Mouse (Mus musculus) neural tube, embryonic 13.5 days (tissue): ENCODE results near the gene Rapgef3. TPM values are rescaled to one million over a fixed set of nuclear protein-coding genes. Genes with fewer than 3 reads are reported as not detected.

Experiments
- ATAC-seq: fragments of 200-750 bp; cut with Nextera tagmentation; 2 replicates; pipeline ENCODE4 v1.8.0; 2017; ENCODE audit warnings: low read depth, mild to moderate bottlenecking, moderate TSS enrichment, moderate library complexity
- H3K27ac ChIP-seq: fragments of 300-500 bp; sonication (generic); replicated peaks from 2 replicates; pipeline ENCODE4 v1.5.1; 2015; ENCODE audit warnings: moderate library complexity, mild to moderate bottlenecking, inconsistent platforms
- H3K27me3 ChIP-seq: fragments of 300-500 bp; sonication (generic); 2 replicates; pipeline ENCODE4 v1.6.1; 2015; ENCODE audit warnings: mild to moderate bottlenecking, inconsistent platforms
- H3K36me3 ChIP-seq: fragments of 300-500 bp; sonication (generic); 2 replicates; pipeline ENCODE4 v1.6.1; 2015; ENCODE audit warnings: mild to moderate bottlenecking, inconsistent platforms
- H3K4me1 ChIP-seq: fragments of 300-500 bp; sonication (generic); replicated peaks from 2 replicates; pipeline ENCODE4 v1.6.1; 2015; ENCODE audit warnings: inconsistent platforms
- H3K4me2 ChIP-seq: fragments of 300-500 bp; sonication (generic); 2 replicates; pipeline ENCODE4 v1.6.1; 2015; ENCODE audit warnings: inconsistent platforms, mild to moderate bottlenecking, moderate library complexity
- H3K4me3 ChIP-seq: fragments of 300-500 bp; sonication (generic); 2 replicates; pipeline ENCODE4 v1.5.1; 2015; ENCODE audit warnings: mild to moderate bottlenecking, inconsistent platforms
- H3K9ac ChIP-seq: fragments of 300-500 bp; sonication (generic); 2 replicates; pipeline ENCODE4 v1.6.1; 2015; ENCODE audit warnings: moderate library complexity, mild to moderate bottlenecking, inconsistent platforms
- H3K9me3 ChIP-seq: fragments of 300-500 bp; sonication (generic); 2 replicates; pipeline ENCODE4 v1.6.1; 2016; ENCODE audit warnings: inconsistent platforms
- WGBS: fragments of 180-500 bp; shearing (Covaris S2); methylation state at CpG from one replicate; pipeline ENCODE4 v1.1.7; 2015; 5-methylcytosine and 5-hydroxymethylcytosine counted together
- polyA plus RNA-seq: library from polyadenylated mRNA; unstranded; fragments of >200 nt; fragmentation: Nextera tagmentation; extraction: Ambion mirVana; gene quantifications from 2 replicates; pipeline ENCODE4 v1.2.1, GENCODE M21; 2015

The Rapgef3 gene
- polyA plus RNA-seq, 1 experiment from 2014 or later = 12.0 TPM

DNA sequence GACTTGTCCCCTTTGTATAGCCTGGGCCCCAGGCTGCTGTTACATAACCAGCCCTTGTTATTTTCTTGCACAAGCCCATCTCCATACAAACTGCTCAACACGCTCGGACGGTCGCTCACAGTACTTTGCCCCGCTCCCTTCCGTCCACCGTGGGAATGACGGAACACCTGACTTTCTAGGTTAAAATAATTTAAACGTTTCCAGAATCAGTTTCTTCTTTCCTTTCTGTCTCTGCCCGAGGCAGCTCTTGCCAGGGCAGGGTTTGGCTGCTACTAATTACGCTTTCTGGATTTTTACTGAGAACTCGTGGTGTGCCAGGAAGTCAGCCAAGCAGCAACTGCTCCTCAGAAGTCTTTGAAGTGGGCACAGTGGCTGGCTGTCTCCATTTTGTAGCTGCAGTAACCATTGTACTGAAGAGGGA is 12.8 kb upstream of the Rapgef3 start:
- H3K4me3 ChIP-seq = no peak overlapping the region
- H3K9me3 ChIP-seq = no peaks in the 10 kb centered on the region
- H3K36me3 ChIP-seq = no peaks in the 10 kb centered on the region
- ATAC-seq = no peak
- H3K4me2 ChIP-seq = no peak overlapping the region
- H3K27me3 ChIP-seq = peaks cover 21% of the 10 kb centered on the region
- H3K9ac ChIP-seq = no peak overlapping the region
- H3K4me1 ChIP-seq = peaks cover 26% of the 10 kb centered on the region
- 75% methylated on average over 12 of the region's 12 CpGs for WGBS
- H3K27ac ChIP-seq = no peak overlapping the region

DNA sequence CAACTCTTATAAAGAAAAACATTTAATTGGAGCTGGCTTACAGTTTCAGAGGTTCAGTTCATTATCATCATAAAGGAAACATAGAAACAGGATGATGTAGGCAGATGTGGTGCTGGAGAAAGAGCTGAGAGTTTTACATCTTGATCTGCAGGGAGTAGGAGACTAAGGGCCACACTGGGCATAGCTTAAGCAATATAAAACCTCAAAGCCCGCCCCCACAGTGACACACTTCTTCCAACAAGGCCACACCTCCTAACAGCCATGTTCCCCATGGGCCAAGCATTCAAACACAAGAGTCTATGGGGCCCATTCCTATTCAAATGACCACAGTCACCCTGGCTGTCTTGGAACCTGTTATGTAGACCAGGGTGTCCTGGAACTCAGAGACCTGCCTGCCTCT is 11.8 kb upstream of the Rapgef3 start:
- Histone ChIP-seq H3K9ac (no peak overlapping the region), H3K9me3 (no peaks in the 10 kb centered on the region), H3K36me3 (no peaks in the 10 kb centered on the region), H3K27ac (no peak overlapping the region), H3K4me2 (no peak overlapping the region), H3K4me1 (peaks cover 18% of the 10 kb centered on the region), H3K27me3 (peaks cover 25% of the 10 kb centered on the region), H3K4me3 (no peak overlapping the region)
- no peak for ATAC-seq
- 75% methylated on average over 1 of the region's 1 CpGs for WGBS

- H3K9me3 ChIP-seq = no peaks in the 10 kb centered on the region
- no peak within 1 kb of the TSS for H3K4me3 ChIP-seq
- ATAC-seq = no peak
- no peaks in the 10 kb centered on the region for H3K36me3 ChIP-seq
- H3K4me1 ChIP-seq = peaks cover 17% of the 10 kb centered on the region
- no peak within 1 kb of the TSS for H3K4me2 ChIP-seq
- H3K27ac ChIP-seq = no peak within 1 kb of the TSS
- H3K27me3 ChIP-seq = peaks cover 25% of the 10 kb centered on the region
- H3K9ac ChIP-seq = no peak within 1 kb of the TSS
- 77% methylated on average over 8 of the region's 8 CpGs for WGBS
Observed at GRCm38 (mm10) chr15:97778311-97779098, 10.7 kb upstream of the Rapgef3 start, which contains the start of gene Slc48a1. Slc48a1 (plus strand) TSS chr15:97778520.

GRCm38 (mm10) chr15:97776919-97777318 is 9.1 kb upstream of the Rapgef3 start:
- WGBS = 69% methylated on average over 6 of the region's 6 CpGs
- Histone ChIP-seq H3K4me3 (no peak overlapping the region), H3K4me2 (no peak overlapping the region), H3K27me3 (peaks cover 11% of the 10 kb centered on the region), H3K9ac (no peak overlapping the region), H3K9me3 (no peaks in the 10 kb centered on the region), H3K27ac (no peak overlapping the region), H3K36me3 (no peaks in the 10 kb centered on the region), H3K4me1 (peaks cover 15% of the 10 kb centered on the region; the same call in 1 of the 2 replicates)
- ATAC-seq = no peak

- H3K36me3 ChIP-seq = no peaks in the 10 kb centered on the region
- no peak overlapping the region for H3K4me2 ChIP-seq
- no peak overlapping the region for H3K9ac ChIP-seq
- H3K9me3 ChIP-seq = no peaks in the 10 kb centered on the region
- WGBS = 8% methylated on average over 8 of the region's 8 CpGs
- peaks cover 11% of the 10 kb centered on the region; the same call in 1 of the 2 replicates for H3K4me1 ChIP-seq
- ATAC-seq = 0 out of 2 replicates have a peak, but pooled peaks have one; percentile 37
- no peak overlapping the region for H3K27ac ChIP-seq
- H3K4me3 ChIP-seq = no peak overlapping the region
- peaks cover 8% of the 10 kb centered on the region for H3K27me3 ChIP-seq
Observed at GRCm38 (mm10) chr15:97776514-97776913, 8.7 kb upstream of the Rapgef3 start.

- H3K4me3 ChIP-seq = no peak overlapping the region
- no peaks in the 10 kb centered on the region for H3K36me3 ChIP-seq
- peaks cover 9% of the 10 kb centered on the region; the same call in 1 of the 2 replicates for H3K4me1 ChIP-seq
- peaks cover 29% of the 10 kb centered on the region for H3K27me3 ChIP-seq
- WGBS = 80% methylated on average over 5 of the region's 5 CpGs
- ATAC-seq = no peak
- no peak overlapping the region; the same call in 1 of the 2 replicates for H3K27ac ChIP-seq
- no peaks in the 10 kb centered on the region for H3K9me3 ChIP-seq
- no peak overlapping the region for H3K9ac ChIP-seq
- H3K4me2 ChIP-seq = no peak overlapping the region
Observed at GRCm38 (mm10) chr15:97773961-97774370, 6.2 kb upstream of the Rapgef3 start.

- 36% methylated on average over 5 of the region's 5 CpGs for WGBS
- Histone ChIP-seq H3K9me3 (no peaks in the 10 kb centered on the region), H3K9ac (no peak overlapping the region), H3K4me3 (no peak overlapping the region), H3K36me3 (no peaks in the 10 kb centered on the region), H3K4me2 (no peak overlapping the region), H3K4me1 (peaks cover 13% of the 10 kb centered on the region), H3K27ac (peak overlapping the region; percentile 55), H3K27me3 (peaks cover 38% of the 10 kb centered on the region)
- ATAC-seq = 0 out of 2 replicates have a peak, but pooled peaks have one; percentile 48
Observed at GRCm38 (mm10) chr15:97773108-97773507, 5.3 kb upstream of the Rapgef3 start.

DNA sequence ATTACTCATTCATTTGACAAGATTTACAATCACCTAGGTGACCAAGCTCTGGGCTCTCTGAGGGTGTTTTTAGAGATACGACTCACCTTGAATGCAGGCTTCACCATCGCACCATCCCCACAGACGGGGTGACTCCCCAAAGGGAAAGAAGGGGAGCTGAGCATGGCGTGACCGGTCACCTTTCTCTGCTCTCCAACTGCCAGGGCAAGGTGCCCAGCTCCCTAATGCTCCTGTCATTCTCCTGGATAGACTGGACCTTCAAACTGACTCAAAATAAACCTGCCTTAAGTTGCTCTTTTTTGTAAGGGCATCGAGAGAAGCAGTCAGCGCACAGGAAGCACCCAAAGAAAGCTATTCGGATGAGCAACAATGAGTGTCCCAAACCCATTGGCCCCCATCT is 2.5 kb upstream of the Rapgef3 start:
- no peaks in the 10 kb centered on the region for H3K36me3 ChIP-seq
- no peak overlapping the region for H3K4me2 ChIP-seq
- no peak overlapping the region for H3K9ac ChIP-seq
- peaks cover 59% of the 10 kb centered on the region for H3K27me3 ChIP-seq
- no peak overlapping the region for H3K4me3 ChIP-seq
- H3K4me1 ChIP-seq = peaks cover 42% of the 10 kb centered on the region
- no peaks in the 10 kb centered on the region for H3K9me3 ChIP-seq
- no peak for ATAC-seq
- WGBS = 81% methylated on average over 8 of the region's 8 CpGs
- H3K27ac ChIP-seq = no peak overlapping the region

DNA sequence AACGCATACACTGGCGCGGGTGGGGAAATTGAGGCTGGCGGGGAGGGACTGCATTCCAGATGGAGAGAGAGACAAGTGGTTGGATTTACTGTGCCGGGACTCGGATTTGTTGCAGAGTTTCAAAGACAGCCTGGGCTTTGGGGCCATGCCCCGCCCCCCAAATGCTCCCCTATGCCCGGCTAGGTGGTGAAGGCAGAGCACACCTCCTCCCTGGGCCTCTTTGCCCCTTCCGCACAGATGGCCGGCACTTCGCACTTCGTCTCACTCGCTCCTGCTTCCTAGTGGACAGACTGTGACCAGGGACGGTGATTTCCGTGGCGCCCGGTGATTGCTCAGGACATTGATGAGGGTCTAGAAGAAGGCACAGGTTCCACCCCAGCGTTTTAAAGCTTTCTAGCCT is 420 bp upstream of the Rapgef3 start:
- peaks cover 57% of the 10 kb centered on the region for H3K4me1 ChIP-seq
- H3K9me3 ChIP-seq = no peaks in the 10 kb centered on the region
- peaks cover 66% of the 10 kb centered on the region for H3K27me3 ChIP-seq
- peak overlapping the region; percentile 48 for H3K4me3 ChIP-seq
- H3K4me2 ChIP-seq = peak overlapping the region; percentile 87
- no peaks in the 10 kb centered on the region for H3K36me3 ChIP-seq
- peak overlapping the region; percentile 73 for H3K27ac ChIP-seq
- under 1% methylated on average over 18 of the region's 18 CpGs for WGBS
- H3K9ac ChIP-seq = peak overlapping the region; percentile 69
- ATAC-seq = no peak; the same call in 1 of the 2 replicates

- H3K4me3 ChIP-seq = peak overlapping the region; percentile 48
- WGBS = 4% methylated on average over 23 of the region's 23 CpGs
- peaks cover 66% of the 10 kb centered on the region for H3K27me3 ChIP-seq
- ATAC-seq = peak; percentile 24
- H3K9ac ChIP-seq = peak overlapping the region; percentile 69
- H3K4me2 ChIP-seq = peak overlapping the region; percentile 87
- no peaks in the 10 kb centered on the region for H3K36me3 ChIP-seq
- peaks cover 51% of the 10 kb centered on the region for H3K4me1 ChIP-seq
- no peaks in the 10 kb centered on the region for H3K9me3 ChIP-seq
- peak overlapping the region; percentile 73 for H3K27ac ChIP-seq
Observed at GRCm38 (mm10) chr15:97766594-97767279, 1.0 kb downstream of the Rapgef3 start.

DNA sequence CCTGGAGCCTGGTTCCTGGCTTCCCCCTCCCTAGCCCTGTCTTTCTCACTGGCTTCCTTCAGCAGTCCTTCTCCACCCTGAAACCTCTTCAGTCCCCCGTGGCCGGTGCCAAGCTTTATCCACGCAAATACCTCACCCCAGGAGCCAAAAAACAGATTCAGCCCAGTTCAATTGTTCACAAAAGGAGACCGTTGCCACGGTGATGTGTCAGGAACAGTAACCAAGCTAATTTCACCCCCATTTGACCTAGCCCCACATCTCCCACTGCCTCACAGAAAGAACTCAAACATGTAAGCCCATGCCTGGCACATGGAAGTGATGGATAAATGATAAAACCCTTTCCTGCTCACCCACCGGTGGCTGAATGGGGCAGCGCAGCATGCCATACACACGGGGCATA is 1.6 kb downstream of the Rapgef3 start:
- H3K27ac ChIP-seq = peak overlapping the region; percentile 73
- 6% methylated on average over 8 of the region's 8 CpGs for WGBS
- peaks cover 51% of the 10 kb centered on the region for H3K4me1 ChIP-seq
- no peaks in the 10 kb centered on the region for H3K36me3 ChIP-seq
- ATAC-seq = peak; percentile 41
- peak overlapping the region; percentile 69 for H3K9ac ChIP-seq
- H3K9me3 ChIP-seq = no peaks in the 10 kb centered on the region
- H3K4me2 ChIP-seq = peak overlapping the region; percentile 87
- H3K27me3 ChIP-seq = peaks cover 61% of the 10 kb centered on the region
- peak overlapping the region; percentile 48 for H3K4me3 ChIP-seq

DNA sequence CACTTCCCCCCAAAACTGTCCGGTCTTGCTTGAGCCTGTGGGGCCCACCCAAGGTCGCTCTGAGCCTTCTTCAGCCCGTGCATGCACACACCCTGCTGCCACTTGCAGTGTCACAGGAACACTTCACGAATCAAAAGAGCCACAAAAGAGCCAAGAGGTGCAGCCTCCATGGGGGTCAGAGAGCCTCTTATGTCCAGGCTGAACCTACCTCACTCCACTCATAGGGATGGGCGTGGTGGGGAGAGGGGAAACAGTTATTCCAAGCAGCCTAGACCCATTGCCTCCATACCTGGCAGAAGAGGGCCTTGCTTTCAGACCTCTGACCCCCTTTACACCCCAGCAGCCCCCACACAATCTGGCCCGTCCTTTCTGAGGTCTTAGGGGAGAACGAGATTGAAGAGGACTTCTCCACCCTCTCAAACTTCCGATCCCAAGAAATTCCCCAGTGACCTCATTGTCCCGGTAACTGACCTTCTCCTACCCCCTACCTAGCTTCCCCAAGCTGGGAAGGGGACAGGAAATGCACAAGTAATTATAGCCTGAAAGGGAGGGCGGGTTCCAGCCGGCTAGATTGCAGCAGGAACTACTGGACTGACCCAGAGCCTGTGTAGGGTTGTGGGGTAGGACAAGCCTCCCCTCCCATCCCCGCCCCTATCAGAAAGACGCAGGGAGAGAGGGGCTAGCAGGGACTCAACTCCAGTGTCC is 2.5 kb downstream of the Rapgef3 start:
- Histone ChIP-seq H3K36me3 (no peaks in the 10 kb centered on the region), H3K9me3 (no peaks in the 10 kb centered on the region), H3K27ac (no peak overlapping the region), H3K9ac (peak overlapping the region; percentile 69), H3K4me1 (peaks cover 51% of the 10 kb centered on the region), H3K27me3 (peaks cover 53% of the 10 kb centered on the region), H3K4me2 (peak overlapping the region; percentile 87), H3K4me3 (peak overlapping the region; percentile 48)
- ATAC-seq = no peak
- WGBS = 27% methylated on average over 13 of the region's 13 CpGs
